In the genomic region with DNA sequence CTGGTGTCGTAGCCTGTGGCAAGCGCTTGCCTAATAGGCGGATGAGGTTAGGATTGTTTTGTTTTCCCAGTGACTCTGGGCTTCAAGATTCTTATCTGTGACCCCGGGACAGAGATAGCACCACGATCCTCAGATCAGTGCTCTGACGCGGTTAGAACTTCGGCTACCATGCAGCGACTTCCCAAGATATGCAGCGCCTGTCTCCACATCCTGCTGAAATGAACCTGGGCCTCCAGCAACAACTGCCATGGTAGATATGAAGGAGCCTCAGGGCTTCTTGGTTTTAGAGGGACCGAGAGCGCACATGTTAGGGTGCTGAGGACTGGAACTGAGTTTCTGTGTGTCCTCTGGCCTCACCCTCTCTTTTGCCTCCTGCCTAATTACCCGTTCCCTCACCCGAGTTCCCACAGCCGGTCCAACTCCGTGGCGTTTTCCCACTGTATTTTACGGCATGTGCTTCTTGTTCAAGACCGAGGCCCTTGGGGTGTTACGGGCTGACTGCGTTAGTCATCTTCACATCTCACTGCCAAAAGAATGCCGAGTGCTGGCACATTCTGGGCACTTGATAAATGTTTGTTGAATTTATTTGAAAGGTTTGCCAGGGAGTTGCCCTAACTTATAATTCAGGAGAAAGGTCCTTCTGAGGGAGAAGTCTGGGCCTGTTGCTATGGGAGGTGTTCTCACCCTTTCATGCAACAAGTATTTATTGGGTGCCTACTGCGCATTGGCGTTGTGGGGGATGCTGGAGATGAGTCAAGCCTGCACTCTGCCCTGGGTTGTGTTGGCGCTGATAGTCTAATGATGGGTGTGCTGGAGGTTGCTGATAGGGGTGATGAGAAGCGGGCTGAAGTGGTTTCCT, we compare ENCODE assay signal across 8 mouse cellular contexts. TPM values are rescaled to one million over a fixed set of nuclear protein-coding genes. Genes with fewer than 3 reads are reported as not detected.
DNase-seq lines count a peak whose midpoint lies in the region; ATAC-seq and TF ChIP-seq lines count a peak whose summit lies in the region.

No protein-coding gene starts in this region.

- no peak overlapping the region for H3K27ac ChIP-seq in midbrain, embryonic 11.5 days (ENCODE audit: low read depth, low read length)
- H3K27ac ChIP-seq in midbrain, embryonic 15.5 days, result no peak overlapping the region

- H3K4me1 ChIP-seq in lung, adult 2 months (ENCODE audit: control insufficient read depth, insufficient read depth, low read length), result peaks cover 5% of the 10 kb centered on the region
- no peaks in the 10 kb centered on the region for H3K4me1 ChIP-seq in midbrain, embryonic 11.5 days (ENCODE audit: control insufficient read depth, insufficient read depth, low read length)
- no peaks in the 10 kb centered on the region for H3K4me1 ChIP-seq in midbrain, embryonic 15.5 days

- TF ChIP-seq POLR2A in lung, adult 2 months (IDR thresholded peaks at IDR 0.05; ENCODE audit: borderline replicate concordance, extremely low read depth, low read depth, low read length), result no peak

- H3K9ac ChIP-seq in midbrain, embryonic 11.5 days (ENCODE audit: low read length), result no peak overlapping the region
- H3K9ac ChIP-seq in midbrain, embryonic 15.5 days, result no peak overlapping the region

- no peak for TF ChIP-seq CTCF in lung, adult 2 months (IDR thresholded peaks at IDR 0.05; ENCODE audit: insufficient read depth, low read length)

- peak; percentile 81 for ATAC-seq in erythroblast, adult 5-6 weeks (replicated peaks; ENCODE audit: low FRiP score, poor library complexity, severe bottlenecking)
- ATAC-seq in midbrain, embryonic 11.5 days (ENCODE audit: low FRiP score), result no peak
- ATAC-seq in midbrain, embryonic 15.5 days (replicated peaks), result no peak

- H3K4me2 ChIP-seq in midbrain, embryonic 11.5 days, result no peak overlapping the region
- H3K4me2 ChIP-seq in midbrain, embryonic 15.5 days, result no peak overlapping the region

- no peak overlapping the region for H3K4me3 ChIP-seq in lung, adult 2 months (replicated peaks; ENCODE audit: extremely low read depth, low read depth, low read length)
- no peak overlapping the region for H3K4me3 ChIP-seq in midbrain, embryonic 11.5 days (ENCODE audit: low read depth, low read length)
- H3K4me3 ChIP-seq in midbrain, embryonic 15.5 days, result no peak overlapping the region

- peak; percentile 73 for DNase-seq in spleen, adult 12 weeks (ENCODE audit: low spot score)
- DNase-seq in spleen, adult 18-20 months, result no peak
- peak; percentile 63 for DNase-seq in lung, adult 2 months
- DNase-seq in urinary bladder, postnatal 4 days (ENCODE audit: low spot score in 2 of 2), result peak; percentile 47 to 61
- no peak for DNase-seq in right cerebral cortex, postnatal 14 days
- DNase-seq in midbrain, embryonic 11.5 days (ENCODE audit: low spot score, missing footprints), result no peak

- WGBS in lung, adult 2 months, result 49% methylated on average over 26 of the region's 26 CpGs
- 85% methylated on average over 26 of the region's 26 CpGs for WGBS in midbrain, embryonic 11.5 days
- 86% methylated on average over 26 of the region's 26 CpGs for WGBS in midbrain, embryonic 15.5 days

- no peaks in the 10 kb centered on the region for H3K36me3 ChIP-seq in midbrain, embryonic 11.5 days (ENCODE audit: control insufficient read depth, insufficient read depth, low read length)
- no peaks in the 10 kb centered on the region for H3K36me3 ChIP-seq in midbrain, embryonic 15.5 days (replicated peaks)

- no peaks in the 10 kb centered on the region for H3K9me3 ChIP-seq in midbrain, embryonic 11.5 days (ENCODE audit: control insufficient read depth, low read length)
- H3K9me3 ChIP-seq in midbrain, embryonic 15.5 days, result no peaks in the 10 kb centered on the region

- H3K27me3 ChIP-seq in midbrain, embryonic 11.5 days (ENCODE audit: control insufficient read depth, insufficient read depth, low read length), result no peaks in the 10 kb centered on the region
- no peaks in the 10 kb centered on the region for H3K27me3 ChIP-seq in midbrain, embryonic 15.5 days (replicated peaks)

RNA-seq across cellular contexts. Expression of a gene that starts 45.3 kb away (rescaled TPM):
- 262 and 340 TPM in 2 replicates for total RNA-seq in erythroblast, adult 5-6 weeks (2015; ENCODE audit: low replicate concordance)
- total RNA-seq in erythroblast, adult 5-6 weeks (2017; ENCODE audit: low replicate concordance), result 184 and 253 TPM in 2 replicates
- 15.3 and 19.2 TPM in 2 replicates for polyA plus RNA-seq in lung, adult 2 months (2012; rRNA removed)
- 4.9 and 5.9 TPM in 2 replicates for polyA plus RNA-seq in midbrain, embryonic 11.5 days (2014; fragmentation: Nextera tagmentation; extraction: Ambion mirVana)
- polyA plus RNA-seq in midbrain, embryonic 15.5 days (2015; fragmentation: Nextera tagmentation; extraction: Ambion mirVana), result 2.1 TPM in 2 replicates

Comparison
In these comparisons a context has a peak if more than half of its experiments do, and no peak if none do; other contexts are left out.
1. DNase-seq: peak in spleen, adult 12 weeks (single experiment), lung, adult 2 months (single experiment) and urinary bladder, postnatal 4 days (2 of 2); none in spleen, adult 18-20 months (0 of 2), right cerebral cortex, postnatal 14 days (single experiment) and midbrain, embryonic 11.5 days (single experiment).